Mouse (Mus musculus) stomach, embryonic 16.5 days (tissue): Measurements from ENCODE around the gene Gnaq. TPM values are rescaled to one million over a fixed set of nuclear protein-coding genes. Genes with fewer than 3 reads are reported as not detected.

ENCODE experiments used
- ATAC-seq: fragments of 200-750 bp; cut with Nextera tagmentation; 2 replicates; pipeline ENCODE4 v1.8.0; 2017; ENCODE audit warnings: moderate number of reproducible peaks, moderate TSS enrichment; ENCODE audit not compliant: insufficient read depth, low FRiP score
- H3K27ac ChIP-seq: fragments of 300-500 bp; sonication (generic); 2 replicates; pipeline ENCODE4 v1.5.1; 2014; ENCODE audit warnings: low read length
- H3K27me3 ChIP-seq: fragments of 300-500 bp; sonication (generic); 2 replicates; pipeline ENCODE4 v1.6.1; 2014; ENCODE audit warnings: low read length, control low read depth, mixed read lengths; ENCODE audit not compliant: control insufficient read depth, insufficient read depth
- H3K36me3 ChIP-seq: fragments of 300-500 bp; sonication (generic); 2 replicates; pipeline ENCODE4 v1.6.1; 2014; ENCODE audit warnings: low read length; ENCODE audit not compliant: control insufficient read depth, insufficient read depth
- H3K4me1 ChIP-seq: fragments of 300-500 bp; sonication (generic); 2 replicates; pipeline ENCODE4 v1.6.1; 2014; ENCODE audit warnings: low read length, control low read depth, mixed read lengths; ENCODE audit not compliant: control insufficient read depth, insufficient read depth
- H3K4me2 ChIP-seq: fragments of 300-500 bp; sonication (generic); 2 replicates; pipeline ENCODE4 v1.6.1; 2014; ENCODE audit warnings: low read depth, low read length, mixed read lengths
- H3K4me3 ChIP-seq: fragments of 300-500 bp; sonication (generic); replicated peaks from 2 replicates; pipeline ENCODE4 v1.5.1; 2014; ENCODE audit warnings: mild to moderate bottlenecking, low read length
- H3K9ac ChIP-seq: fragments of 300-500 bp; sonication (generic); 2 replicates; pipeline ENCODE4 v1.6.1; 2014; ENCODE audit warnings: low read length
- H3K9me3 ChIP-seq: fragments of 300-500 bp; sonication (generic); replicated peaks from 2 replicates; pipeline ENCODE4 v1.6.1; 2016; ENCODE audit warnings: low read length, control low read depth; ENCODE audit not compliant: control insufficient read depth
- WGBS: fragments of 180-500 bp; shearing (Covaris S2); extraction: QIAGEN DNeasy Blood & Tissue Kit; methylation state at CpG from one replicate; pipeline ENCODE4 v1.1.7; 2014; 5-methylcytosine and 5-hydroxymethylcytosine counted together
- polyA plus RNA-seq: library from polyadenylated mRNA; unstranded; fragments of >200 nt; fragmentation: Nextera tagmentation; extraction: Ambion mirVana; gene quantifications from 2 replicates; pipeline ENCODE4 v1.2.1, GENCODE M21; 2015

Gene Gnaq
- polyA plus RNA-seq, 1 experiment from 2014 or later, result 38.8 TPM

DNA sequence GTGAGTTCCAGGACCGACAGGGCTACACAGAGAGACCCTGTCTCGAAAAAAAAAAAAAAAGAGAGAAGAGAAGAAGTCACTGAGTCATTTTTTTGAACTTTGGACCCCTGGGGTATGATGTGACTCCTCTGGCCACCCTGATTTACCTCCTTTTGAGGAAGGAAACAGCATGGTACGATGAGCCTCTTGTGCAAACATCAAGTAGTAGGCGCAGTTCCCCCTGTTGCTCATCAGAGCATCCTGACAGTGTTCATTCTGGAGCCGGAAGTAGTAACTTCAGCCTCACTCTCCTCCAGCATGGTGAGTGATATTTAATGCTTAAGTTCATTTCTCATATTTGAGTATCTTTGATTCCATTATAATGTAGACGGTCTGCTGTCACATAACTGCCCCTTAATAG is 190.4 kb downstream of the Gnaq start:
- no peak overlapping the region for H3K4me3 ChIP-seq
- H3K4me2 ChIP-seq, result no peak overlapping the region
- H3K9me3 ChIP-seq, result no peaks in the 10 kb centered on the region
- no peak overlapping the region for H3K9ac ChIP-seq
- no peak for ATAC-seq
- no peak overlapping the region for H3K27ac ChIP-seq
- peaks cover 15% of the 10 kb centered on the region for H3K4me1 ChIP-seq
- 90% methylated on average over 6 of the region's 6 CpGs for WGBS
- H3K36me3 ChIP-seq, result no peaks in the 10 kb centered on the region
- H3K27me3 ChIP-seq, result no peaks in the 10 kb centered on the region

DNA sequence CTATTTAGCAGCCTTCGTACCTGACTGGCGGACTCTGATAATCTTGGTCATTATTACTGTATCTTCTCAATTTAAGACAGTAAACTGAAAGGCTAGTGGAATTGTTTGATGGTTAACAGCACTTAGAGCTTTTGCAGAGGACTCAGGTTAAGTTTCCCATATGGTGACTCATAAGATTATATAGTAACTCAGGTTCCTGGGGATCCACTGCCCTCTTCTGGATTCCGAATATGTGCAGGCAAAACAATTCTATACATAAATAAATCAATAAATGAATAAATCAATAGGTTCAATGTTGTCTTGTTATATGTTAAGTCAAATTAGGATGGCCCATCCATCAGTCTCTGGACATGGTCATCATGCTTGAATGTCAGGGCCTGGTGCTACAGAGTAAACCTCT is 191.6 kb downstream of the Gnaq start:
- H3K9me3 ChIP-seq, result no peaks in the 10 kb centered on the region
- H3K4me3 ChIP-seq, result no peak overlapping the region
- H3K4me2 ChIP-seq, result no peak overlapping the region
- ATAC-seq, result no peak
- 87% methylated on average over 3 of the region's 3 CpGs for WGBS
- H3K27ac ChIP-seq, result no peak overlapping the region
- no peak overlapping the region for H3K9ac ChIP-seq
- H3K27me3 ChIP-seq, result no peaks in the 10 kb centered on the region
- peaks cover 22% of the 10 kb centered on the region for H3K4me1 ChIP-seq
- H3K36me3 ChIP-seq, result no peaks in the 10 kb centered on the region

DNA sequence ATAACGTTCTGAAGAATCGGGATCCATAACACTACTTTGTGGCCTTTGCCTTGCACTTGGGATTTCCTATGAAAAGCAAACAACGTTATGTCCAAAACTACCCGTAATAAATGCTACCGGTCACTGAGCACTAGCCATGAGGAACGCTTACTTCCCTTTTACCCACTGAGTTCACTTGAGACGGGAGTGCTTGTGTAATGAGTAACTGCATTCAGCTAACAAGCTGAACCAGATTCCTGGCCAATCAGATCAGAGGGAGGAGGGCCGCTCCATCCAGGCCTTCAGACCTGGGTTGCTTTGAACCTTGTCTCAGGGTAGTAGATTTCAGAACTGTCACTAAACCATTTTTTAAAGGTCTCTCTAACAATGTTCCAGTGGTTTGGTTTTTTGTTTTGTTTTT is 193.3 kb downstream of the Gnaq start:
- peaks cover 22% of the 10 kb centered on the region for H3K4me1 ChIP-seq
- no peak overlapping the region for H3K9ac ChIP-seq
- H3K4me3 ChIP-seq, result no peak overlapping the region
- 0 out of 2 replicates have a peak overlapping the region, but pooled peaks have one; percentile 11 for H3K27ac ChIP-seq
- H3K27me3 ChIP-seq, result no peaks in the 10 kb centered on the region
- peak overlapping the region; percentile 27; the same call in 1 of the 2 replicates for H3K4me2 ChIP-seq
- WGBS, result 40% methylated on average over 8 of the region's 8 CpGs
- peak; percentile 78; the same call in 1 of the 2 replicates for ATAC-seq
- H3K9me3 ChIP-seq, result no peaks in the 10 kb centered on the region
- H3K36me3 ChIP-seq, result no peaks in the 10 kb centered on the region

DNA sequence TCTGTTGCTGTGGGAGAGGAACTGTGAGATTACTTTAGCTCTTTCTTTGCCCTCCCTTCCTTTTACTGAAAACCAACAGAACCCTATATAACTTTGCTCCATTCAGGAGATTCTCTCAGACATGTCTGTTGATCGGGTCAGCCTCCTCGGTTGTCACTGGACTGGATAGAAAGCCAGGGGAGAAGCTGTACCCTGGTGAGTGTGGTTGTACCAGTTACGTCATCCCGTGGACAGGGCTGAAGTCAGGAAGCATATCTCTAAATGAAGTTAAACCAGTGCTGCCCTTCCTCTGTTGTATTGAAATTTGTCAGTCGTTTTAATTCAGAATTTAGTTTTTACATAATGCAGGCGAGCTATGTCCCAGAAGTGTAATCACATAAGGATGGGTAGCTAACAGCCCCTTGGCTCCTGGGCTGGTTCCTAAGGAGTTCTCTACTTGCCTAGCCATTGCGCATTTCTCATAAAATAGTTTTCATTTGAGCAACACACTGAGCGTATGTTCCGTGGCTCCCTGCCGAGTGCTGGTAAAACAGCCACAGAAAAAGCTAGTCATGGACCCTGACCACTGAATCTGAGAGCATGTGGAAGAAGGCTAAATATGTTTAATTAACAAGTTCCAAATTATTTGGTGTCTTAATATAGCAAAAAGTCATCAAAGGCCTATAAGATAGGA is 194.9 kb downstream of the Gnaq start:
- Histone ChIP-seq H3K27me3 (no peaks in the 10 kb centered on the region), H3K4me2 (no peak overlapping the region), H3K4me1 (peaks cover 22% of the 10 kb centered on the region), H3K27ac (peak overlapping the region; percentile 62; the same call in 1 of the 2 replicates), H3K36me3 (no peaks in the 10 kb centered on the region), H3K4me3 (no peak overlapping the region), H3K9me3 (no peaks in the 10 kb centered on the region), H3K9ac (no peak overlapping the region)
- WGBS, result 73% methylated on average over 10 of the region's 10 CpGs
- ATAC-seq, result no peak

- Histone ChIP-seq H3K36me3 (no peaks in the 10 kb centered on the region), H3K4me1 (peaks cover 22% of the 10 kb centered on the region), H3K27ac (0 out of 2 replicates have a peak overlapping the region, but pooled peaks have one; percentile 7), H3K4me3 (no peak overlapping the region), H3K4me2 (no peak overlapping the region), H3K9ac (no peak overlapping the region), H3K27me3 (no peaks in the 10 kb centered on the region), H3K9me3 (no peaks in the 10 kb centered on the region)
- ATAC-seq, result 0 out of 2 replicates have a peak, but pooled peaks have one; percentile 52
- WGBS, result 48% methylated on average over 7 of the region's 7 CpGs
Measured at GRCm38 (mm10) chr19:16328074-16328850, 195.6 kb downstream of the Gnaq start.

- Histone ChIP-seq H3K27me3 (no peaks in the 10 kb centered on the region), H3K4me1 (peaks cover 22% of the 10 kb centered on the region), H3K4me3 (no peak overlapping the region), H3K27ac (no peak overlapping the region), H3K4me2 (no peak overlapping the region), H3K9ac (no peak overlapping the region), H3K9me3 (no peaks in the 10 kb centered on the region), H3K36me3 (no peaks in the 10 kb centered on the region)
- no peak for ATAC-seq
Measured at GRCm38 (mm10) chr19:16329056-16329455, 196.4 kb downstream of the Gnaq start.

- no peak for ATAC-seq
- no peak overlapping the region for H3K4me2 ChIP-seq
- H3K27me3 ChIP-seq, result no peaks in the 10 kb centered on the region
- H3K9me3 ChIP-seq, result no peaks in the 10 kb centered on the region
- H3K4me1 ChIP-seq, result peaks cover 22% of the 10 kb centered on the region
- 84% methylated on average over 6 of the region's 6 CpGs for WGBS
- no peaks in the 10 kb centered on the region for H3K36me3 ChIP-seq
- no peak overlapping the region for H3K9ac ChIP-seq
- no peak overlapping the region for H3K4me3 ChIP-seq
- H3K27ac ChIP-seq, result no peak overlapping the region
Measured at GRCm38 (mm10) chr19:16329648-16330047, 197.0 kb downstream of the Gnaq start.

DNA sequence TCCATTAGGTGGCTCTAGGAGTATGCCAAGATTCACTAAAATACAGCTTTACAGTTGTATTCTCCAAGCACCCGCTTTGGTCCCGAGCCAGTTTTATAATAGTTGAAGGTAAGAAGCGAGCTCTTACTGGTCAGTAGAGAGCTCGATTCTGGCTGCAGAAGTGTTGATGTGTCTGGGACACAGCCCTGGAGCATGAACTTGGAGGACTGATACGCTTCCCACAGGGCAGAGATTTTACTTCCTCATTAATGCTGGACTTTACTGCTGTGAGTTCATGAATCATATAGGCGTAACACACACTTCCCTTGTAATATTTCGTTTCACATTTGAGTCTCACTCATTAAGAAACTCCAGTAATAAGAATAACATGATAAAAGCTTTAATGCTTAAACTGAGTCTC is 197.5 kb downstream of the Gnaq start:
- 82% methylated on average over 7 of the region's 7 CpGs for WGBS
- no peak for ATAC-seq
- no peak overlapping the region for H3K27ac ChIP-seq

DNA sequence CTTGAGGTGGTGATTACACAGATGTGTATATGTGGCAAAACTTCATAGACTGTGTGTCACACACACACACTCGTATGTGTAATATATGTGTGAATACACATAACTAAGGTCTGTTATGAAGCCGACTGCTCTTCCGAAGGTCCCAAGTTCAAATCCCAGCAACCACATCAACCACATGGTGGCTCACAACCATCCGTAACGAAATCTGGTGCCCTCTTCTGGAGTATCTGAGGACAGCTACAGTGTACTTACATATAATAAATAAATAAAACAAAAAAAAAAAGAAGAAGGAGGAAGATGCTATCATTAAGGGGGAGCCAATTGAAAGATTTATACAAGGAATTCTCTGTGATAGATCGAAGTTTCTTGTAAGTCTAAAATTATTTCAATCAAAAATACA is 198.4 kb downstream of the Gnaq start:
- no peaks in the 10 kb centered on the region for H3K27me3 ChIP-seq
- 93% methylated on average over 6 of the region's 6 CpGs for WGBS
- H3K9me3 ChIP-seq, result no peaks in the 10 kb centered on the region
- H3K9ac ChIP-seq, result no peak overlapping the region
- H3K27ac ChIP-seq, result no peak overlapping the region
- H3K4me3 ChIP-seq, result no peak overlapping the region
- H3K4me2 ChIP-seq, result no peak overlapping the region
- ATAC-seq, result no peak
- peaks cover 17% of the 10 kb centered on the region for H3K4me1 ChIP-seq
- H3K36me3 ChIP-seq, result no peaks in the 10 kb centered on the region

More for the DNA sequence above, 197.5 kb downstream of the Gnaq start:
- Histone ChIP-seq H3K4me1 (peaks cover 22% of the 10 kb centered on the region), H3K9ac (no peak overlapping the region), H3K9me3 (no peaks in the 10 kb centered on the region), H3K36me3 (no peaks in the 10 kb centered on the region), H3K4me2 (no peak overlapping the region), H3K27me3 (no peaks in the 10 kb centered on the region), H3K4me3 (no peak overlapping the region)
